Mouse (Mus musculus) lung, postnatal 0 days (tissue): Measurements from ENCODE around the gene Myl12a.
A peak's percentile ranks its signal among the peaks of the same experiment; 100 is the strongest.

Source experiments
- CTCF ChIP-seq: IDR thresholded peaks from 2 replicates; pipeline ENCODE4 v1.5.1; 2016; ENCODE audit warnings: antibody characterized with exemption, mild to moderate bottlenecking
- EP300 ChIP-seq: IDR thresholded peaks from 2 replicates; pipeline ENCODE4 v1.6.1; 2016; ENCODE audit warnings: antibody characterized with exemption, mild to moderate bottlenecking, control low read depth

DNA sequence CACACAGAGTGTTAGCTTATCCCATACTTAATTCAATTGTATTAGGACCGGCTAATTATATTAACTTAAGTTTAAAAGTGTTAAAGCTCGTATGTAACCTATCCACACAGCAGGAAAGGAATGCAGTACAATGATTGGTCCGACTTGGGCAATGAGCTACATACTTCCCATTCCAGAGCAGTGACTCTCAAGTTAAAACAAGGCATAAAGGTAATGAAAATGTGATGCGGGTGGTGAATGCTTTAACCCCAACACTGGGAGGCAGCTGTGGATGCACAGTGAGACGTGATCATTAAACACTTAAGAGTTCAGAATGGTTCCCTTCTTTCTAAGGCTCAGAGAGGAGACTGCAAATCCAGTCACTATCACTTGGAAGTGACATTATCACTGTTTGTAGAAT is 3.5 kb downstream of the Myl12a start:
- TF ChIP-seq CTCF (no peak), EP300 (peak; percentile 83)
